Mouse (Mus musculus): ENCODE measurements around the gene Pappa. TPM values are rescaled to one million over a fixed set of nuclear protein-coding genes. Genes with fewer than 3 reads are reported as not detected.

Gene Pappa
- polyA plus RNA-seq (2015; fragmentation: Nextera tagmentation; extraction: Ambion mirVana), result 0.74 and 0.82 TPM in 2 replicates

DNA sequence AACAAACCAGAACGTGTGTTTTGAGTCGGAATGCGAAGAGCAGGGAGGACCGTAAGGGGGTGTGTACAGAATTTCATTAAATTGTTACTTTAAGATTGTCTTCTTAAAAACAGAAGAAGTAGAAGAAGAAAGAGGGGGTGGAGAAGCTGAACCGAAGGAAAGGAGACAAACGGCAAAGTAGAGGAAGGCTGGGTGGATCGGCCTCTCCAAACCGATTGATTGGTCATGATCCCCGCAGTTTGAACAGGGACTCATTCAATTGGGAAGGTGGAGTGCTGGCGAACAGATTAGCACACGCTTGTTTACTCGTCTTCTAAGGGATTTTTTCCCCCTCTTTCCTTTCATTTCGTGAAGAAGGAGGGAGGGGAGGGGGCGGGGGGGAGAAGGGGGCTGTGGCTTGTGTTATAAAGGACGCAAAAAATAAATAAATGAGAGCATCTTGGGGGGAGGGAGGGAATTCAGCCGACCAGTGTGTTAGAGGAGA is at the start of gene Pappa:
Pappa (plus strand) TSS at position 434 of the 484 bp plus-strand sequence.
- no peaks in the 10 kb centered on the region for H3K36me3 ChIP-seq
- no peak for ATAC-seq
- H3K9me3 ChIP-seq, result no peaks in the 10 kb centered on the region

GRCm38 (mm10) chr4:65077906-65078615 is 45.9 kb upstream of the Pappa start:
- no peak overlapping the region for H3K4me2 ChIP-seq (replicated peaks)
- no peaks in the 10 kb centered on the region for H3K9me3 ChIP-seq
- H3K27me3 ChIP-seq (replicated peaks), result no peaks in the 10 kb centered on the region
- H3K27ac ChIP-seq, result no peak overlapping the region
- 78% methylated on average over 6 of the region's 6 CpGs for WGBS
- H3K9ac ChIP-seq, result no peak overlapping the region
- H3K36me3 ChIP-seq, result no peaks in the 10 kb centered on the region
- no peaks in the 10 kb centered on the region for H3K4me1 ChIP-seq (replicated peaks)
- ATAC-seq, result no peak
- no peak overlapping the region for H3K4me3 ChIP-seq (replicated peaks)

More for the DNA sequence above, at the start of gene Pappa:
- peak within 1 kb of the TSS; percentile 91 for H3K4me2 ChIP-seq (replicated peaks)
- H3K27me3 ChIP-seq (replicated peaks), result peaks cover 16% of the 10 kb centered on the region
- peak within 1 kb of the TSS; percentile 53 for H3K4me3 ChIP-seq (replicated peaks)
- peaks cover 10% of the 10 kb centered on the region for H3K4me1 ChIP-seq (replicated peaks)
- no peak within 1 kb of the TSS for H3K27ac ChIP-seq
- WGBS, result under 1% methylated on average over 15 of the region's 16 CpGs
- peak within 1 kb of the TSS; percentile 47 for H3K9ac ChIP-seq

DNA sequence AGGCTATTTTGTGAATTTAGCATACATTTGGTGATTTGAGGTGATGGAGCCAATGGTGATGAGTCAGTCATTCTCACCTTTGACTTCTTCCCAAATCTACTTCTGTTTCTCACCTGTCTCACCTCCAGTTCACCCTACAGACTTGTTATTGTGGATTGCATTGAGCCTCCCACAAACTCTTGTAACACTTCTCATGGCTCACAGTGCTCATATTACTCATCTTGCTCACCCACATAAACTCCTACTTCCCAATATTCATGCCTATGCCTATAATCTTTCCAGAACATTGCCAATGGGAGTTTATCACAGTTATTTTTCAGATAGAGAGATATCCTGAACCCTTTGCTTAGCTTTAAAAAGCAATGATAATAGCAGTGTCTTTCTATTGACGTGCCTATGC is 37.1 kb upstream of the Pappa start:
- Histone ChIP-seq H3K27me3 (replicated peaks) (no peaks in the 10 kb centered on the region), H3K4me2 (replicated peaks) (no peak overlapping the region), H3K9ac (no peak overlapping the region), H3K9me3 (no peaks in the 10 kb centered on the region), H3K4me3 (replicated peaks) (no peak overlapping the region), H3K27ac (no peak overlapping the region), H3K4me1 (replicated peaks) (no peaks in the 10 kb centered on the region), H3K36me3 (no peaks in the 10 kb centered on the region)
- no peak for ATAC-seq
- WGBS, result 85% methylated on average over 1 of the region's 1 CpGs

DNA sequence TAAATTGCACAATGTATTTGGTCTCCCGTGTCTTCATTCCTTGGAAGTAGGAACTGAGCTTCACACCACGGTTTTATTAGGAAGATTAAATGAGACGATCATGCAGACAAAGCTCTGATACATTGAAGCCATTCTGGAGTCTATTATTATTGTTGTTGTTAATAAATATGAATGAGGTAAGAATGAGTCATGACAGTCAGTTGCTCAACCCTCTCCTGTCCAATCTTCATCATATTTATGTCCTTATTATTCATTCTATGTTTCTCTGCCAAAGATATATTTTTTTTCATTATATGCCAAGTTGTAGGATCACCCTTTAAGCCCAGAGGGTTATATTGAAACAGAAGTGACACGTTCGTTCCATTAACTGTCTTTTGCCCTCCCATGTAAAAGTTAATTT is 36.4 kb upstream of the Pappa start:
- Histone ChIP-seq H3K36me3 (no peaks in the 10 kb centered on the region), H3K27me3 (replicated peaks) (no peaks in the 10 kb centered on the region), H3K9ac (no peak overlapping the region), H3K9me3 (no peaks in the 10 kb centered on the region), H3K27ac (no peak overlapping the region), H3K4me1 (replicated peaks) (no peaks in the 10 kb centered on the region), H3K4me3 (replicated peaks) (no peak overlapping the region), H3K4me2 (replicated peaks) (no peak overlapping the region)
- ATAC-seq, result no peak
- WGBS, result 89% methylated on average over 5 of the region's 5 CpGs

DNA sequence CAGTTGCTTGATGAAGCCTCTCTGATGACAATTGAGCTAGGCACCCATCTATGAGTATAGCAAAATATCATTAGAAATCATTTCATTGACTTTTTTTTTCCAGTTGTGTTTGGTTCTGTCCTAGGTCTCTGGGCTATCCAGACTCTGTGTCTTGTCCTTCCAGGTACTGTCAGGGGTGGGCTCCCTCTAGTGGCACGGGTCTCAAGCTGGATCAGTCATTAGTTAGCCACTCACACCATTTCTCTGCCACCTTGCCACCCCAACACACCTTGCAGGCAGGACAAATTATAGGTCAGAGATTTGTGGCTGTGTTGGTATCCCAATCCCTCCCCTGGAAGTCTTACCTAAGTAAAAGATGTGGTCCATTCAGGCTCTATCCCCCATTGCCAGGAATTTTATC is 31.8 kb upstream of the Pappa start:
- H3K4me1 ChIP-seq (replicated peaks), result no peaks in the 10 kb centered on the region
- H3K4me3 ChIP-seq (replicated peaks), result no peak overlapping the region
- 7% methylated on average over 1 of the region's 1 CpGs for WGBS
- no peak overlapping the region for H3K27ac ChIP-seq
- no peak for ATAC-seq
- no peak overlapping the region for H3K9ac ChIP-seq
- no peaks in the 10 kb centered on the region for H3K9me3 ChIP-seq
- no peaks in the 10 kb centered on the region for H3K36me3 ChIP-seq
- H3K27me3 ChIP-seq (replicated peaks), result no peaks in the 10 kb centered on the region
- H3K4me2 ChIP-seq (replicated peaks), result no peak overlapping the region

GRCm38 (mm10) chr4:65120329-65120728 is 3.6 kb upstream of the Pappa start:
- H3K9ac ChIP-seq, result no peak overlapping the region
- H3K27me3 ChIP-seq (replicated peaks), result peaks cover 14% of the 10 kb centered on the region
- no peak overlapping the region for H3K27ac ChIP-seq
- no peaks in the 10 kb centered on the region for H3K9me3 ChIP-seq
- no peak overlapping the region for H3K4me3 ChIP-seq (replicated peaks)
- 62% methylated on average over 1 of the region's 1 CpGs for WGBS
- no peak for ATAC-seq
- H3K36me3 ChIP-seq, result no peaks in the 10 kb centered on the region
- H3K4me2 ChIP-seq (replicated peaks), result no peak overlapping the region
- H3K4me1 ChIP-seq (replicated peaks), result peaks cover 3% of the 10 kb centered on the region

- Histone ChIP-seq H3K4me2 (replicated peaks) (0 out of 2 replicates have a peak overlapping the region, but pooled peaks have one; percentile 91), H3K27me3 (replicated peaks) (peaks cover 16% of the 10 kb centered on the region), H3K36me3 (no peaks in the 10 kb centered on the region), H3K9me3 (no peaks in the 10 kb centered on the region), H3K9ac (no peak overlapping the region), H3K27ac (no peak overlapping the region), H3K4me1 (replicated peaks) (peaks cover 10% of the 10 kb centered on the region), H3K4me3 (replicated peaks) (no peak overlapping the region)
- ATAC-seq, result no peak
- WGBS, result 0% methylated on average over 2 of the region's 2 CpGs
These were observed 1.1 kb upstream of the Pappa start for GRCm38 (mm10) chr4:65122841-65123240.

GRCm38 (mm10) chr4:65124369-65125151 is 586 bp downstream of the Pappa start:
- Histone ChIP-seq H3K27ac (no peak overlapping the region), H3K4me1 (replicated peaks) (peaks cover 10% of the 10 kb centered on the region), H3K27me3 (replicated peaks) (peaks cover 16% of the 10 kb centered on the region), H3K9ac (peak overlapping the region; percentile 47), H3K9me3 (no peaks in the 10 kb centered on the region), H3K4me2 (replicated peaks) (peak overlapping the region; percentile 91), H3K4me3 (replicated peaks) (peak overlapping the region; percentile 53), H3K36me3 (no peaks in the 10 kb centered on the region)
- peak; percentile 46 for ATAC-seq
- WGBS, result under 1% methylated on average over 68 of the region's 80 CpGs

- no peaks in the 10 kb centered on the region for H3K9me3 ChIP-seq
- H3K4me1 ChIP-seq (replicated peaks), result peaks cover 10% of the 10 kb centered on the region
- peak overlapping the region; percentile 41 for H3K9ac ChIP-seq
- no peaks in the 10 kb centered on the region for H3K36me3 ChIP-seq
- ATAC-seq, result peak; percentile 63
- H3K4me2 ChIP-seq (replicated peaks), result peak overlapping the region; percentile 91
- H3K4me3 ChIP-seq (replicated peaks), result peak overlapping the region; percentile 53
- H3K27me3 ChIP-seq (replicated peaks), result peaks cover 16% of the 10 kb centered on the region
- H3K27ac ChIP-seq, result peak overlapping the region; percentile 48
- under 1% methylated on average over 28 of the region's 30 CpGs for WGBS
These were observed 1.7 kb downstream of the Pappa start for GRCm38 (mm10) chr4:65125341-65126332.

GRCm38 (mm10) chr4:65126451-65127290 is 2.7 kb downstream of the Pappa start:
- Histone ChIP-seq H3K27ac (0 out of 2 replicates have a peak overlapping the region, but pooled peaks have one; percentile 48), H3K9ac (no peak overlapping the region), H3K27me3 (replicated peaks) (peaks cover 16% of the 10 kb centered on the region), H3K4me2 (replicated peaks) (peak overlapping the region; percentile 91), H3K9me3 (no peaks in the 10 kb centered on the region), H3K4me1 (replicated peaks) (peaks cover 10% of the 10 kb centered on the region), H3K4me3 (replicated peaks) (peak overlapping the region; percentile 53), H3K36me3 (no peaks in the 10 kb centered on the region)
- ATAC-seq, result peak; percentile 42
- 7% methylated on average over 23 of the region's 23 CpGs for WGBS

- Histone ChIP-seq H3K9me3 (no peaks in the 10 kb centered on the region), H3K36me3 (no peaks in the 10 kb centered on the region), H3K4me1 (replicated peaks) (peaks cover 10% of the 10 kb centered on the region), H3K27me3 (replicated peaks) (peaks cover 14% of the 10 kb centered on the region), H3K9ac (no peak overlapping the region), H3K4me3 (replicated peaks) (no peak overlapping the region), H3K27ac (no peak overlapping the region), H3K4me2 (replicated peaks) (peak overlapping the region; percentile 91)
- 26% methylated on average over 6 of the region's 6 CpGs for WGBS
- peak; percentile 29; the same call in 1 of the 2 replicates for ATAC-seq
These were observed 3.3 kb downstream of the Pappa start for GRCm38 (mm10) chr4:65127291-65127590.
